In the genomic region with DNA sequence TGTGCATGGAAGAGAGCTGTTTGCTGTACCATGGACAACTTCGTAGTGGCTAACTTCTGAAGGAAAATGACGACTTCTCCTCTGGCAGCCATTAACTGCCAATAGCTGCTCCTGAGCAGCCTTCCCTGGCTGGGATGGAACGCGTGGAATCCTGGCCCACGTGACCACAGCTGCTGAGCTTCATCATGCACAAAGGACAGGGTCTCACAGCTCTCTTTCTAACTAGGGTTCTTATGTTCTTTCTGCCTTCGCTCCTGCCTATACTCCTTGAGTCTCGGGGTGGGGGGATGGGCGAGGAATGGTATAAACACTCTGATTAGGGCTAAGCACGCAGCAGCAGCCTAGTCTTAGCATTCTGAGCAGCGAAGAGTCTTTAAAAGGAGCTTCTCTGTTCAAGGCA, we compare ENCODE assay signal across 9 mouse cellular contexts. TPM values are rescaled to one million over a fixed set of nuclear protein-coding genes. Genes with fewer than 3 reads are reported as not detected.
DNase-seq lines count a peak whose midpoint lies in the region; ATAC-seq lines count a peak whose summit lies in the region.
"Had no signal": no experiment of that assay in that cellular context is flagged by ENCODE, and none has a peak within 500 bp of the region (broad histone marks: within the 10 kb centered on the region; RNA-seq: fewer than 3 reads in every experiment).

No protein-coding gene starts in this region.

- H3K9ac ChIP-seq in kidney, embryonic 15.5 days: 0 out of 2 replicates have a peak overlapping the region, but pooled peaks have one; percentile 12
- H3K9ac ChIP-seq in midbrain, embryonic 15.5 days: no peak overlapping the region
- H3K9ac ChIP-seq: embryonic facial prominence, embryonic 13.5 days had no signal

- no peak for ATAC-seq in kidney, embryonic 15.5 days (replicated peaks; ENCODE audit: low FRiP score)
- ATAC-seq in midbrain, embryonic 15.5 days (replicated peaks): peak; percentile 42; the same call in 1 of the 2 replicates
- ATAC-seq in activated CD4-positive, CD25-positive, alpha-beta regulatory T cell, adult 4 months: no peak

- no peak overlapping the region for H3K4me3 ChIP-seq in kidney, embryonic 15.5 days (replicated peaks)
- H3K4me3 ChIP-seq in midbrain, embryonic 15.5 days: no peak overlapping the region
- H3K4me3 ChIP-seq: embryonic facial prominence, embryonic 13.5 days had no signal

- 45% methylated on average over 10 of the region's 10 CpGs for WGBS in kidney, embryonic 15.5 days
- WGBS in midbrain, embryonic 15.5 days: 34% methylated on average over 10 of the region's 10 CpGs

- intact Hi-C loops in heart, postnatal 36 days (cut with DNase I): no loop called here

- peaks cover 3% of the 10 kb centered on the region; the same call in 1 of the 2 replicates for H3K36me3 ChIP-seq in kidney, embryonic 15.5 days
- no peaks in the 10 kb centered on the region for H3K36me3 ChIP-seq in midbrain, embryonic 15.5 days (replicated peaks)
- H3K36me3 ChIP-seq: embryonic facial prominence, embryonic 13.5 days had no signal

- DNase-seq in heart, adult 11 months: peak; percentile 94
- no peak for DNase-seq in heart, postnatal 36 days
- peak; percentile 55 for DNase-seq in embryo, embryonic 10.5 days (ENCODE audit: low spot score)
- no peak for DNase-seq in left cerebral cortex, adult 11 months (ENCODE audit: low spot score)
- no peak for DNase-seq in layer of hippocampus, postnatal 36 days

- H3K4me1 ChIP-seq in kidney, embryonic 15.5 days: peaks cover 18% of the 10 kb centered on the region
- 0 out of 2 replicates have a peak, but pooled peaks cover 3% of the 10 kb centered on the region for H3K4me1 ChIP-seq in midbrain, embryonic 15.5 days

- H3K9me3 ChIP-seq in kidney, embryonic 15.5 days (replicated peaks): no peaks in the 10 kb centered on the region
- no peaks in the 10 kb centered on the region for H3K9me3 ChIP-seq in midbrain, embryonic 15.5 days

- 0 out of 2 replicates have a peak overlapping the region, but pooled peaks have one; percentile 14 for H3K27ac ChIP-seq in kidney, embryonic 15.5 days
- H3K27ac ChIP-seq in midbrain, embryonic 15.5 days: no peak overlapping the region
- H3K27ac ChIP-seq: embryonic facial prominence, embryonic 13.5 days had no signal

- H3K27me3 ChIP-seq in kidney, embryonic 15.5 days: no peaks in the 10 kb centered on the region
- no peaks in the 10 kb centered on the region for H3K27me3 ChIP-seq in midbrain, embryonic 15.5 days (replicated peaks)
- H3K27me3 ChIP-seq: embryonic facial prominence, embryonic 13.5 days had no signal

- H3K4me2 ChIP-seq in kidney, embryonic 15.5 days: no peak overlapping the region
- H3K4me2 ChIP-seq in midbrain, embryonic 15.5 days: no peak overlapping the region
- H3K4me2 ChIP-seq: embryonic facial prominence, embryonic 13.5 days had no signal

RNA-seq across cellular contexts. Expression of a gene that starts 2.0 kb away (rescaled TPM):
- total RNA-seq in heart, postnatal 36 days (2021): 10 to 100 TPM; 14.1 to 28.1 TPM
- polyA plus RNA-seq in kidney, embryonic 15.5 days (2015; fragmentation: Nextera tagmentation; extraction: Ambion mirVana): 6.5 and 9.1 TPM in 2 replicates
- polyA plus RNA-seq in midbrain, embryonic 15.5 days (2015; fragmentation: Nextera tagmentation; extraction: Ambion mirVana): 6.9 and 7.0 TPM in 2 replicates
- 1 to 10 TPM; 1.3 to 2.5 TPM for total RNA-seq in layer of hippocampus, postnatal 36 days (2021)
- polyA plus RNA-seq in activated CD4-positive, CD25-positive, alpha-beta regulatory T cell, adult 4 months (2017; shearing (Covaris generic)): not detected

RNA-seq across cellular contexts. Expression of a gene that starts 20.8 kb away (rescaled TPM):
- 10 to 100 TPM; 36.5 to 38.1 TPM for total RNA-seq in heart, postnatal 36 days (2021)
- 30.2 and 30.8 TPM in 2 replicates for polyA plus RNA-seq in kidney, embryonic 15.5 days (2015; fragmentation: Nextera tagmentation; extraction: Ambion mirVana)
- 30.7 and 35.5 TPM in 2 replicates for polyA plus RNA-seq in midbrain, embryonic 15.5 days (2015; fragmentation: Nextera tagmentation; extraction: Ambion mirVana)
- total RNA-seq in layer of hippocampus, postnatal 36 days (2021): 10 to 100 TPM; 75.3 to 87.6 TPM
- polyA plus RNA-seq in activated CD4-positive, CD25-positive, alpha-beta regulatory T cell, adult 4 months (2017; shearing (Covaris generic)): 10 to 100 TPM; 14.8 to 17.6 TPM

Comparison
In these comparisons a context has a peak if more than half of its experiments do, and no peak if none do; other contexts are left out.
1. DNase-seq: peak in heart, adult 11 months (single experiment) and embryo, embryonic 10.5 days (single experiment); none in heart, postnatal 36 days (0 of 2), left cerebral cortex, adult 11 months (single experiment) and layer of hippocampus, postnatal 36 days (0 of 2).